Mouse (Mus musculus) spleen, adult 2 months (tissue): ENCODE measurements around the gene Arxes2.

Source experiments
- CTCF ChIP-seq: fragments of 200-500 bp; IDR thresholded peaks from 2 replicates; pipeline ENCODE4 v1.5.1; 2011; ENCODE audit warnings: mild to moderate bottlenecking, inconsistent platforms; ENCODE audit not compliant: insufficient read depth, insufficient read length, insufficient replicate concordance; ENCODE audit errors: extremely low read depth
- POLR2A ChIP-seq: fragments of 200-500 bp; IDR thresholded peaks from 2 replicates; pipeline ENCODE4 v1.6.1; 2011; ENCODE audit warnings: low read depth, low read length, inconsistent platforms

GRCm38 (mm10) chrX:135956988-135957690 lies 36.5 kb upstream of the Arxes2 start:
- no peak for TF ChIP-seq CTCF
- TF ChIP-seq POLR2A: no peak
